Mouse (Mus musculus): Measurements from ENCODE around the gene Olfr643. TPM values are rescaled to one million over a fixed set of nuclear protein-coding genes. Genes with fewer than 3 reads are reported as not detected.

Gene Olfr643
- not detected in 2 replicates for polyA plus RNA-seq (2012; rRNA removed)

GRCm38 (mm10) chr7:104137305-104137704 is at the start of gene Olfr643:
Olfr643 (minus strand) TSS chr7:104137405.

GRCm38 (mm10) chr7:104183292-104183691 is 46.1 kb upstream of the Olfr643 start, which contains the start of gene Olfr648:
Olfr648 (minus strand) TSS chr7:104183392.

GRCm38 (mm10) chr7:104150456-104150855 is 13.3 kb upstream of the Olfr643 start, which contains the start of gene Ubqlnl:
Ubqlnl (minus strand) TSS chr7:104150556.

GRCm38 (mm10) chr7:104143179-104143578 is 6.0 kb upstream of the Olfr643 start, which contains the start of gene Ubqln3:
Ubqln3 (minus strand) TSS chr7:104143279.

GRCm38 (mm10) chr7:104129726-104130125 is 7.5 kb downstream of the Olfr643 start, which contains the start of gene Ubqln5:
Ubqln5 (minus strand) TSS chr7:104129826.

GRCm38 (mm10) chr7:104104757-104104972 is 32.5 kb downstream of the Olfr643 start, which contains the start of gene Olfr646:
Olfr646 (plus strand) TSS chr7:104104873.

GRCm38 (mm10) chr7:104085365-104085764 is 51.8 kb downstream of the Olfr643 start, which contains the start of gene Olfr645:
Olfr645 (minus strand) TSS chr7:104085465.

GRCm38 (mm10) chr7:104071769-104072168 is 65.4 kb downstream of the Olfr643 start, which contains the start of gene Olfr644:
Olfr644 (minus strand) TSS chr7:104071869.

GRCm38 (mm10) chr7:104061345-104061744 is 75.9 kb downstream of the Olfr643 start, which contains the start of gene 4930516K23Rik:
4930516K23Rik (minus strand) TSS chr7:104061445.

GRCm38 (mm10) chr7:104052566-104052965 is 84.6 kb downstream of the Olfr643 start, which contains the start of gene Olfr642:
Olfr642 (minus strand) TSS chr7:104052666.

GRCm38 (mm10) chr7:104035145-104035544 is 102.1 kb downstream of the Olfr643 start, which contains the start of gene Olfr641:
Olfr641 (plus strand) TSS chr7:104035445.

GRCm38 (mm10) chr7:104025473-104025872 is 111.7 kb downstream of the Olfr643 start, which contains the start of gene Olfr640:
Olfr640 (minus strand) TSS chr7:104025573.

GRCm38 (mm10) chr7:104017203-104017602 is 120.0 kb downstream of the Olfr643 start, which contains the start of gene Olfr639:
Olfr639 (minus strand) TSS chr7:104017303.

GRCm38 (mm10) chr7:103998446-103998845 is 138.8 kb downstream of the Olfr643 start, which contains the start of gene Olfr638:
Olfr638 (plus strand) TSS chr7:103998746.

GRCm38 (mm10) chr7:103970852-103971251 is 166.4 kb downstream of the Olfr643 start, which contains the start of gene Olfr635:
Olfr635 (plus strand) TSS chr7:103971152.

Other genes with a start within 250 kb of the Olfr643 start
- not detected in 2 replicates for gene Olfr64, start 242.9 kb downstream of the Olfr643 start, polyA plus RNA-seq (2012; rRNA removed)
- not detected in 2 replicates for gene Olfr65, start 233.9 kb downstream of the Olfr643 start, polyA plus RNA-seq (2012; rRNA removed)
- gene Olfr631, start 208.6 kb downstream of the Olfr643 start, polyA plus RNA-seq (2012; rRNA removed): 0.23 and 0.30 TPM in 2 replicates
- 0.49 and 0.53 TPM in 2 replicates for gene Olfr632, start 203.1 kb downstream of the Olfr643 start, polyA plus RNA-seq (2012; rRNA removed)
- 0.01 TPM in 1 of 2 replicates, not detected in the other for gene Olfr633, start 193.0 kb downstream of the Olfr643 start, polyA plus RNA-seq (2012; rRNA removed)
- gene Olfr635, start 166.3 kb downstream of the Olfr643 start, polyA plus RNA-seq (2012; rRNA removed): 0.01 TPM in 1 of 2 replicates, not detected in the other
- 0.04 TPM in 1 of 2 replicates, not detected in the other for gene Olfr638, start 138.7 kb downstream of the Olfr643 start, polyA plus RNA-seq (2012; rRNA removed)
- gene Olfr639, start 120.1 kb downstream of the Olfr643 start, polyA plus RNA-seq (2012; rRNA removed): not detected in 2 replicates
- gene Olfr640, start 111.8 kb downstream of the Olfr643 start, polyA plus RNA-seq (2012; rRNA removed): not detected in 2 replicates
- not detected in 2 replicates for gene Olfr641, start 102.0 kb downstream of the Olfr643 start, polyA plus RNA-seq (2012; rRNA removed)
- not detected in 2 replicates for gene Olfr642, start 84.7 kb downstream of the Olfr643 start, polyA plus RNA-seq (2012; rRNA removed)
- not detected in 2 replicates for gene 4930516K23Rik, start 76.0 kb downstream of the Olfr643 start, polyA plus RNA-seq (2012; rRNA removed)
- not detected in 2 replicates for gene Olfr644, start 65.5 kb downstream of the Olfr643 start, polyA plus RNA-seq (2012; rRNA removed)
- not detected in 2 replicates for gene Olfr645, start 51.9 kb downstream of the Olfr643 start, polyA plus RNA-seq (2012; rRNA removed)
- not detected in 2 replicates for gene Olfr646, start 32.5 kb downstream of the Olfr643 start, polyA plus RNA-seq (2012; rRNA removed)
- gene Ubqln5, start 7.6 kb downstream of the Olfr643 start, polyA plus RNA-seq (2012; rRNA removed): not detected in 2 replicates
- not detected in 2 replicates for gene Ubqln3, start 5.9 kb upstream of the Olfr643 start, polyA plus RNA-seq (2012; rRNA removed)
- gene Ubqlnl, start 13.2 kb upstream of the Olfr643 start, polyA plus RNA-seq (2012; rRNA removed): not detected in 2 replicates
- not detected in 2 replicates for gene Olfm5, start 27.4 kb upstream of the Olfr643 start, polyA plus RNA-seq (2012; rRNA removed)
- gene Olfr648, start 46.0 kb upstream of the Olfr643 start, polyA plus RNA-seq (2012; rRNA removed): 0.01 and 0.03 TPM in 2 replicates
- gene Olfr649, start 58.6 kb upstream of the Olfr643 start, polyA plus RNA-seq (2012; rRNA removed): not detected in 2 replicates
- gene Trim6, start 81.4 kb upstream of the Olfr643 start, polyA plus RNA-seq (2012; rRNA removed): 0.81 and 0.87 TPM in 2 replicates
- gene Trim34a, start 107.1 kb upstream of the Olfr643 start, polyA plus RNA-seq (2012; rRNA removed): 7.1 and 9.7 TPM in 2 replicates
- 1.1 TPM in 2 replicates for gene Trim5, start 150.7 kb upstream of the Olfr643 start, polyA plus RNA-seq (2012; rRNA removed)
- 8.1 and 9.8 TPM in 2 replicates for gene Trim12a, start 178.1 kb upstream of the Olfr643 start, polyA plus RNA-seq (2012; rRNA removed)
- 0.06 and 0.09 TPM in 2 replicates for gene Trim34b, start 192.1 kb upstream of the Olfr643 start, polyA plus RNA-seq (2012; rRNA removed)
- 4.3 and 5.4 TPM in 2 replicates for gene Trim12c, start 216.0 kb upstream of the Olfr643 start, polyA plus RNA-seq (2012; rRNA removed)
- gene Trim30b, start 232.5 kb upstream of the Olfr643 start, polyA plus RNA-seq (2012; rRNA removed): 2.0 and 2.1 TPM in 2 replicates